Mouse (Mus musculus): ENCODE data around the gene Bmper. TPM values are rescaled to one million over a fixed set of nuclear protein-coding genes. Genes with fewer than 3 reads are reported as not detected.

Gene Bmper
- polyA plus RNA-seq, 1 experiment from 2014 or later, result 1.6 TPM

DNA sequence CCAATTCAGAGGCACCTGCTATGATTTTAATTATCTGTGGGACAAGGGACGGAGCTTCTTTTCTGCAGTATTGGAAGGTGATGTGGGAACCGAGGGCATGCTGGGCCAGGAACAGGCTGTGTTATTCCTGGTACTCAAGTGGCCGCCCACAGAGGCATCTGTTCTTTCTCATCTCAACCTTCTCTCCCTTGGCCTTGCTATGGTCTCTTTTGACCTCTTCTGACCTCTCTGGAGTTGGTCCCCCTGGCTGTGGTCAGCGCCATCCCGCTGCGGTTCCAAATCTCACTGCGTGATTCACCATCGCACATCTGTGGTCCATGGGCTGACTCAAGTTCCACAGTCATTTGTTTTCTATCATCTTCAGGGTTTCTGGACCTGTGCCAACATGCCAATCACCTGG, 77.5 kb downstream of the Bmper start:
- ATAC-seq (replicated peaks; ENCODE audit: low FRiP score) (no peak), DNase-seq (ENCODE audit: low spot score) (no peak)
- no peak overlapping the region for H3K4me3 ChIP-seq (ENCODE audit: low read depth, low read length)
- H3K9ac ChIP-seq (ENCODE audit: low read depth, low read length), result no peak overlapping the region
- no peaks in the 10 kb centered on the region for H3K27me3 ChIP-seq (replicated peaks; ENCODE audit: control insufficient read depth, insufficient read depth, low read length)
- H3K4me2 ChIP-seq, result no peak overlapping the region
- no peaks in the 10 kb centered on the region for H3K4me1 ChIP-seq (replicated peaks; ENCODE audit: control insufficient read depth, insufficient read depth, low read length)
- no peaks in the 10 kb centered on the region for H3K36me3 ChIP-seq (ENCODE audit: control insufficient read depth, insufficient read depth, low read length)
- WGBS, result 81% methylated on average over 8 of the region's 8 CpGs
- H3K27ac ChIP-seq (ENCODE audit: low read depth, low read length), result no peak overlapping the region
- no peaks in the 10 kb centered on the region for H3K9me3 ChIP-seq (ENCODE audit: control insufficient read depth, low read length)

DNA sequence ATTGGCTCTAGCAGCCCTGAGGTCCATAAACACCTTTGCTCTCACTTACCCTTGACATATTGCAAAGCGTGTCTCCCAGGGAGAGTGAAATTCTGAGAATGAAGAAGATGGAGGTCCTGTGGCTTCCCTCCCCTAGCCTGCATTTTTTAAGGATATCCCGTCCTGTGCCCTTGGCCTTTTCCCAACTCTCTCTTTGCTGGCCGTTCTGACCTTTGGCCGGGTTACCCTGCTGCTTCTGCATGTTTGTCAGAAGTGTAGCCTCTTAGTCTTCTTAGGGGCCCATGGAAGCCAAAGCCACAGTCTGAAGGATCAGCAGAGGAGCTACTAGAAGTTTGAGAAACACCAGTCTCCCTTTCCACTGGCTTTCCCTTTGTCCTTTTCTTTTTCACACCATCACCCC, 82.8 kb downstream of the Bmper start:
- Histone ChIP-seq H3K9ac (ENCODE audit: low read depth, low read length) (no peak overlapping the region), H3K4me1 (replicated peaks; ENCODE audit: control insufficient read depth, insufficient read depth, low read length) (no peaks in the 10 kb centered on the region), H3K4me3 (ENCODE audit: low read depth, low read length) (no peak overlapping the region), H3K4me2 (no peak overlapping the region), H3K36me3 (ENCODE audit: control insufficient read depth, insufficient read depth, low read length) (no peaks in the 10 kb centered on the region), H3K9me3 (ENCODE audit: control insufficient read depth, low read length) (no peaks in the 10 kb centered on the region), H3K27ac (ENCODE audit: low read depth, low read length) (no peak overlapping the region), H3K27me3 (replicated peaks; ENCODE audit: control insufficient read depth, insufficient read depth, low read length) (no peaks in the 10 kb centered on the region)
- 71% methylated on average over 4 of the region's 4 CpGs for whole genome bisulfite sequencing
- DNase-seq (ENCODE audit: low spot score) (no peak), ATAC-seq (replicated peaks; ENCODE audit: low FRiP score) (no peak)

DNA sequence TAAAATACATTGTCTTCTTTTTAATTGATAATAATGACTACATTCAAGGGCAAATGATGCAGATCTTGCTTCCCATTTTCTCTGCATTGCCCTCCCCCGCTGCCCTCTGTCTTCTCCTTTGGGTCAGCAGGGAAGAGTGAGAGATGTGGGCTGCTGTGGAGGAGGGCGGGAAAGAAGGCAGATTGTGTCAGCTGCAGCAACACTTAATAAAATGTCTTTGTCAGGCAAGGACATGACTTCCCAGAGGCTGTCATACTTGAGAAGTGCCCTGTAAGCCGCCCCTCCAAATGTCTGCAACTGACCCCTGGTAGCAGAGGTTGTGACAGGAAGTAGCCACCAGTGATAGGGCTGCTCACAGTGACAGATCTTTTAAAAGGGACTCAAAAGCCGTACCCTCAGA, 83.3 kb downstream of the Bmper start:
- Histone ChIP-seq H3K4me2 (no peak overlapping the region), H3K27ac (ENCODE audit: low read depth, low read length) (no peak overlapping the region), H3K27me3 (replicated peaks; ENCODE audit: control insufficient read depth, insufficient read depth, low read length) (no peaks in the 10 kb centered on the region), H3K9me3 (ENCODE audit: control insufficient read depth, low read length) (no peaks in the 10 kb centered on the region), H3K4me3 (ENCODE audit: low read depth, low read length) (no peak overlapping the region), H3K9ac (ENCODE audit: low read depth, low read length) (no peak overlapping the region), H3K36me3 (ENCODE audit: control insufficient read depth, insufficient read depth, low read length) (no peaks in the 10 kb centered on the region), H3K4me1 (replicated peaks; ENCODE audit: control insufficient read depth, insufficient read depth, low read length) (no peaks in the 10 kb centered on the region)
- DNase-seq (ENCODE audit: low spot score) (no peak), ATAC-seq (replicated peaks; ENCODE audit: low FRiP score) (no peak)
- 52% methylated on average over 4 of the region's 4 CpGs for WGBS

DNA sequence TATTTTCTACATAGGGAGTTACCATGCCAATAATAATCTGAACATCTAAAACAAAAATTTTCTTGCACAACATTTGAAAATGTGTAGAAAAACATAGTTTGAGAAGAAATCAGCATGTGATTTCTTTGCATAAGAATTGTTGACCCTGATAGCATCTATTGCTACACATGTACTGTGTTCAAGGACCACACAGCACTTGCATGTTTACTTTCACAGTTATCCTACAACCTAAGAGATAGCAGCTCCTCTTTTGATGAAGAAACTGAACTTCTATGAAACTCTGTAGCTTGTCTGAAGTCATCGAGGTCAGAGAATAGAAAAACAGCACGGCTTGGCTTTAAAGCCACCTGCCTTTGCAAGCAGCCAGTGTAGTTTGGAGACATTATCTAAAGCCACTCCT, 85.0 kb downstream of the Bmper start:
- Histone ChIP-seq H3K9me3 (ENCODE audit: control insufficient read depth, low read length) (no peaks in the 10 kb centered on the region), H3K4me2 (no peak overlapping the region), H3K27me3 (replicated peaks; ENCODE audit: control insufficient read depth, insufficient read depth, low read length) (no peaks in the 10 kb centered on the region), H3K27ac (ENCODE audit: low read depth, low read length) (no peak overlapping the region), H3K4me3 (ENCODE audit: low read depth, low read length) (no peak overlapping the region), H3K9ac (ENCODE audit: low read depth, low read length) (no peak overlapping the region), H3K4me1 (replicated peaks; ENCODE audit: control insufficient read depth, insufficient read depth, low read length) (no peaks in the 10 kb centered on the region), H3K36me3 (ENCODE audit: control insufficient read depth, insufficient read depth, low read length) (no peaks in the 10 kb centered on the region)
- no peak for ATAC-seq (replicated peaks; ENCODE audit: low FRiP score)
- DNase-seq (ENCODE audit: low spot score), result no peak
- WGBS, result 79% methylated on average over 2 of the region's 2 CpGs

DNA sequence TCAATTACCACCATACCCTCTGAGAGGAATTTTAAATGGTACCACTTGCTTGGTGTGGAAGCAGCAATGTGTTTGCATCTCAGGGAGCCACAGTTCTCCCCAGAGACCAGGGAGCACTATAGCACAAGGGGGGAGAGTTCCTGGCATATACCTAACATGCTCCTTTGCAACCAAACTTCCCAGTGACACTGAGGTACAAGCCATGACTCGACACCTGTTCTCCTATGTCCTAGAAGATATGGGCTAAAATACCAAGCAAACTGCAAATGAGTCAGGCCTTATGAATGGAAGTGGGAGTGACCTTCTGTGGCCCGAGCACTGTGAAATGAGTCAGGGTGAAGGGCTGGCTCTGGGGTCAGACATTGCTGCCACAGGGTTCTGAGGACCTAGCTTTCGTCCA, 88.1 kb downstream of the Bmper start:
- no peaks in the 10 kb centered on the region for H3K27me3 ChIP-seq (replicated peaks; ENCODE audit: control insufficient read depth, insufficient read depth, low read length)
- H3K27ac ChIP-seq (ENCODE audit: low read depth, low read length), result no peak overlapping the region
- DNase-seq (ENCODE audit: low spot score), result no peak
- H3K4me2 ChIP-seq, result no peak overlapping the region
- WGBS, result 82% methylated on average over 3 of the region's 3 CpGs
- H3K9me3 ChIP-seq (ENCODE audit: control insufficient read depth, low read length), result no peaks in the 10 kb centered on the region
- H3K9ac ChIP-seq (ENCODE audit: low read depth, low read length), result no peak overlapping the region
- no peaks in the 10 kb centered on the region for H3K4me1 ChIP-seq (replicated peaks; ENCODE audit: control insufficient read depth, insufficient read depth, low read length)
- no peak overlapping the region for H3K4me3 ChIP-seq (ENCODE audit: low read depth, low read length)
- ATAC-seq (replicated peaks; ENCODE audit: low FRiP score), result no peak
- H3K36me3 ChIP-seq (ENCODE audit: control insufficient read depth, insufficient read depth, low read length), result no peaks in the 10 kb centered on the region

DNA sequence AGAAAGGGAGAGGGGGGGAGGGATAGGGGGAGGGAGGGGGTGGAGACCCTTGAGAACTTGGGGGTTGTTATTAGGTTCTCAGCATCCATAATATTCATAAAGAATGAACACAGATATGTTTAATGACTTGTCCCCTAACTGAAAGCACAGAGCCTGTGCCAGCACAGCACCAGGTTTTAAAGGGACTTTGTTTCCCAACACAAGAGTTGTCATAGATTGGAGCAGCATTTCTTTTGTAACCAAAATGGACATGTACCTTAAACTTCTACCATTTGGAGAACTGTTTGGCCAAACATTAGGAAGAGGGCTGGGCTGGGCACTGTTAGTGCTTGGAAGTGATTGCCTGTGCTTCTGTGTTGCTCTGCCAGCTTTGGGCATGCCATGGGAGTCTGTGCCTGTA, 89.1 kb downstream of the Bmper start:
- H3K4me1 ChIP-seq (replicated peaks; ENCODE audit: control insufficient read depth, insufficient read depth, low read length), result no peaks in the 10 kb centered on the region
- DNase-seq (ENCODE audit: low spot score), result no peak

DNA sequence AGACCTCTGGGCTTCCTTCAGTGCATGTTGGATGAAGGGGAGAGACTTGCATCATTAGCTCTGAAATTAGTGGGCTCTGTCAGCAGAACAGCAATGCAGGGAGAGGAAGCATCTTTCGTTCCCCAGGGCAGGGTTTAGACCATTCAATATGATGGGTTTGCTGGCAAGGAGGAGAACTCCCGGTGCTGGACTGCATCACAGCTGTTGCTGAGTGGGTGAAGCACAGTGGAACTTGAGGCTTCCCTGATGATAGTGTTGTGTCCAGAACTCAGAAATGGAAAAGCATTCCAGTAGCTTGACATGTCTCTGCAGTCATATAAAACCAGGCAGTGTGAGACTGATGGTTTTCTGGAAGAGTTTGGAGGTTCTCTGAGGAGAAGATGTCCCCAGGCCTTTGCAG, 90.0 kb downstream of the Bmper start:
- Histone ChIP-seq H3K36me3 (ENCODE audit: control insufficient read depth, insufficient read depth, low read length) (no peaks in the 10 kb centered on the region), H3K9me3 (ENCODE audit: control insufficient read depth, low read length) (no peaks in the 10 kb centered on the region), H3K9ac (ENCODE audit: low read depth, low read length) (no peak overlapping the region), H3K27me3 (replicated peaks; ENCODE audit: control insufficient read depth, insufficient read depth, low read length) (no peaks in the 10 kb centered on the region), H3K27ac (ENCODE audit: low read depth, low read length) (no peak overlapping the region), H3K4me2 (no peak overlapping the region), H3K4me3 (ENCODE audit: low read depth, low read length) (no peak overlapping the region), H3K4me1 (replicated peaks; ENCODE audit: control insufficient read depth, insufficient read depth, low read length) (no peaks in the 10 kb centered on the region)
- no peak for DNase-seq (ENCODE audit: low spot score)
- 73% methylated on average over 2 of the region's 2 CpGs for WGBS
- no peak for ATAC-seq (replicated peaks; ENCODE audit: low FRiP score)

More for the DNA sequence above, 89.1 kb downstream of the Bmper start:
- no peak overlapping the region for H3K27ac ChIP-seq (ENCODE audit: low read depth, low read length)
- H3K27me3 ChIP-seq (replicated peaks; ENCODE audit: control insufficient read depth, insufficient read depth, low read length), result no peaks in the 10 kb centered on the region
- no peaks in the 10 kb centered on the region for H3K36me3 ChIP-seq (ENCODE audit: control insufficient read depth, insufficient read depth, low read length)
- no peak overlapping the region for H3K9ac ChIP-seq (ENCODE audit: low read depth, low read length)
- H3K4me3 ChIP-seq (ENCODE audit: low read depth, low read length), result no peak overlapping the region
- ATAC-seq (replicated peaks; ENCODE audit: low FRiP score), result no peak
- no peaks in the 10 kb centered on the region for H3K9me3 ChIP-seq (ENCODE audit: control insufficient read depth, low read length)
- no peak overlapping the region for H3K4me2 ChIP-seq

DNA sequence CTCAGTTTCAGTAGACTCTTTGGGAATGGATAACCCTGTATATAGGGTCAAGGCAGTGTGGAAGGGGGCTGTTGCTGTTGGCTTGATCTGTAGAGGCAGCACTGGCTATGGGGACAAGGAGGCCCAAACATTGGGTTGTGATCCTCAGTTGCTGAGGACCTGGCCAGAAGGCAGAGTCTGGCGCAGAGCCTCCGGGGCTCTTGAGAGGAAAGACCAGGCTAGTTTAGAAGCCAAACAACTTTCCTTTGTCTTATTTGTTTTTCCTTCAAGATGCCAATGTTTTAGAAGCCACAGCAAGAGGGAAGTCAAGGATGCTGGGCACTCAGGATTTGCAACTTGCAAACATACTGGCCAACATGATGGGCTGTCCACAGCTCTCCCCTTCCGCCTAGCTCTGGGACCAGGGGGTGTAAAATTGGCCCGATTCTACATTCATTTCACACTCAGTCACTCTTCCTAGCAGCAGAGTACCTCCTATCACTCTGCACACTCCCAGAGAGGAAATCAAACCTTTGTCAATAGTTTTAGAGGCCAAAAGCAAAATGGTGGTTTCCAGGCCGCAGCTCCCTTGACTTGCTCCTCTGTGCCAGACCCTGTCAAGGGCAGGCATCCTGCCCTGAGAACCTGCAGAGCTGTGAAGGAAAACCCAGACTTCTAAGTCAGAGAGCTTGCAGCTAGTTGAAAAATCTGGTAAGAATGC, 92.9 kb downstream of the Bmper start:
- DNase-seq (ENCODE audit: low spot score) (no peak), ATAC-seq (replicated peaks; ENCODE audit: low FRiP score) (no peak)
- Histone ChIP-seq H3K9me3 (ENCODE audit: control insufficient read depth, low read length) (no peaks in the 10 kb centered on the region), H3K36me3 (ENCODE audit: control insufficient read depth, insufficient read depth, low read length) (no peaks in the 10 kb centered on the region), H3K4me2 (no peak overlapping the region), H3K4me3 (ENCODE audit: low read depth, low read length) (no peak overlapping the region), H3K4me1 (replicated peaks; ENCODE audit: control insufficient read depth, insufficient read depth, low read length) (no peaks in the 10 kb centered on the region), H3K27ac (ENCODE audit: low read depth, low read length) (no peak overlapping the region), H3K9ac (ENCODE audit: low read depth, low read length) (no peak overlapping the region), H3K27me3 (replicated peaks; ENCODE audit: control insufficient read depth, insufficient read depth, low read length) (no peaks in the 10 kb centered on the region)
- 91% methylated on average over 5 of the region's 5 CpGs for WGBS

DNA sequence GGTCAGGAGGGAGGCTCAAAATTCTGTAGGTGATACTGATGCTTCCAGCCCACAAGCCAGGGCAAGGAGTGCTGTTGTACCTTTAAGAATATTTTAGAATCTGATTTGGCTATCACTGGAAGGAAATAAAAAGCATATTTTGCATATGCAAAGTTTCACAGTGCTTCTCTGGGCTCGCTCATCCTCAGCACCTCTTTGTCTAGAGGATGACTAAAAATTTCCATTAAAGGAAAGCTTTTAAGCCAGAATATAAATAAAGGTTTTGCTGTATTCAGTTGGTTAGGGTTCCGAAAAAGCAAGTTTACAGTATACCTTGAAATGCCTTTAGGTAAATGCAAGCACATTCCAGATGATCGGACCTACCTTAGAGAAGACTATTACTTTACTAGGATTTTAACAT, 105.0 kb downstream of the Bmper start:
- no peaks in the 10 kb centered on the region for H3K36me3 ChIP-seq (ENCODE audit: control insufficient read depth, insufficient read depth, low read length)
- H3K4me2 ChIP-seq, result no peak overlapping the region
- no peak overlapping the region for H3K27ac ChIP-seq (ENCODE audit: low read depth, low read length)
- H3K4me3 ChIP-seq (ENCODE audit: low read depth, low read length), result no peak overlapping the region
- H3K27me3 ChIP-seq (replicated peaks; ENCODE audit: control insufficient read depth, insufficient read depth, low read length), result no peaks in the 10 kb centered on the region
- 84% methylated on average over 3 of the region's 3 CpGs for WGBS
- DNase-seq (ENCODE audit: low spot score), result no peak
- H3K9ac ChIP-seq (ENCODE audit: low read depth, low read length), result no peak overlapping the region
- H3K4me1 ChIP-seq (replicated peaks; ENCODE audit: control insufficient read depth, insufficient read depth, low read length), result no peaks in the 10 kb centered on the region
- no peak for ATAC-seq (replicated peaks; ENCODE audit: low FRiP score)
- H3K9me3 ChIP-seq (ENCODE audit: control insufficient read depth, low read length), result no peaks in the 10 kb centered on the region

Data from liver, embryonic 11.5 days (tissue).